Mouse (Mus musculus) right cerebral cortex, postnatal 10 days (tissue): ENCODE measurements at regions not wholly inside any gene's neighbourhood (a gene's known extent, or its start where the extent isn't known, plus 50 kb on each side); places are given as distances from the start of the nearest gene placed in this dataset.
"Not testable (repeated sequence)": the region's sequence is repeated elsewhere in the genome, so short reads cannot be mapped to it uniquely, and the experiment has no call there.

ENCODE experiments used
- DNase-seq, 2 experiments: peaks; one replicate each; pipeline ENCODE4 v3.0.0; 2021; ENCODE audit warnings: low spot score in 2 of 2

GRCm38 (mm10) chr8:96586129-96586528 lies 697.8 kb upstream of the Got2 start:
- DNase-seq = no peak

GRCm38 (mm10) chr8:96552512-96552911 lies 664.2 kb upstream of the Got2 start:
- no peak for DNase-seq

DNA sequence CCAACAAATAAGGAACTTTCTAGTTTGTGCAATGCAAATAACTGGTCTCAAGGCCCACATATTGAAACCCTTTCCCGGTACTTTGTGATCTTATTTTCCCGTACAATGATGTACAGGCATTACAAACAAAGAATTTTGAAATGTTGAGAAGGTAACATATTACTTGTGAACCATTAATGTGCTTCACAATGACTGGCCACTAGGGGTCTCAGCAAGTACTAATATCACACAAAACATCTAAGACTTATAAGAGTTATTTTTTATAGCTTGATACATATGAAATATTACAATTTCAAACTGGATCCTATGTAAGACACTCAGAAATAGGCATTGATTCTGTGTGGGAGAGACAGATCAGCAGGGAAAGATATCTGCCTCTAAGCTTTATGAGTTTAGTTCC lies 662.1 kb upstream of the Got2 start:
- DNase-seq = peak in 1 of 2 experiments; percentile 23

DNA sequence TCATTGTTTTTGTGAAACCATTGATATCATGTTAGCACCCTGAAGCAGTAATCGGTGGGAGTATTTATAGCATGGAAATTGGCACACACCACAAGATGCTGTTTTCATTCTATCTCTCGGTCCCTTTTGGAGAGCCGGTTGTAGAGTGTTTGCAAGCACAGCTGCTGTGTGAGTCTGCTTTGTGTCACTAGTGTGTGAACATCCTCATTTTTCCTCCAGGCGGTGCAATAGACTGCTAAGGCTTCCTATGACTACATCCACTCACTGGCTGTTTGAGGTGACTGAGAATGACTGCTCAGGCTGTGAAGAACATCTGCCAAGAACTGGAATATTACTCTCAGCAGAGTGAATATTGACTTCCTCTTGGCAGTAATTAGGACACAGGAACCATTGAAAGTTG lies 660.3 kb upstream of the Got2 start:
- DNase-seq = peak; percentile 34 to 48

DNA sequence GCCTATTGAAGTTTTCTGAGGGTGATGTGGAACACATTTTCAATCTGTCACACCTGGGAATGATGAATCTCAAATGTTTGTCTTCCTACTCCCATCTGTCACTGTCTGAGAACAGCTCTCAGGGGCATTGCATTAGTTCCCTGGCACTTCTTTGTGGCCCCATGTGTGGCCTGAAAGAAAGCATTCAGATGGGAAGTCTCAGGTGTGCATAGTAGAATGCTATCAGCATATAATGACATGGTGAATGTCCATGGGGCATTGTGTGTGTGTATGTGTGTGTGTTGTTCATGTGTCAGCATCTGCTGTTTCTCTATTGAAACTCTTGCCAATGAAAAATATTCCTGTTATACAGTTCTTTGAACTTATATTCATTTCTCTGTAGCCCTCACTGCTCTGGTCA lies 659.8 kb upstream of the Got2 start:
- DNase-seq = no peak

DNA sequence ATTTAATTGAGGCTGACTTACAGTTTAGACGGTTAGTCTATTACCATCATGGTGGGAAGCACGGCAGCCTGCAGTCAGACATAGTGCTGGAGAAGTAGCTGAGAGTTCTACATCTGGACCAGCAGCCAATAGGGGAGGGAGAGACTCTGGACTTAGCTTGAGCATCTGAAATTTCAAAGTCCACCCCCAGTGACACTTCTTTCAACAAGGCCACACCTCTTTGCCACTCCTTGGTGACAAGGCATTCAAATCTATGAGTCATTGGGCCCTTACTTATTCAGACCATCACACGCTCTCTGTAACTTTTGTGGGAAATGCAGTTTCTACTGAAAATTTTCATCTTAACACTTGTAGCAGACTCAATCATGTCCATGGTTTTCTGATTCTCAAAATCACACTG lies 653.9 kb upstream of the Got2 start:
- DNase-seq = no peak

DNA sequence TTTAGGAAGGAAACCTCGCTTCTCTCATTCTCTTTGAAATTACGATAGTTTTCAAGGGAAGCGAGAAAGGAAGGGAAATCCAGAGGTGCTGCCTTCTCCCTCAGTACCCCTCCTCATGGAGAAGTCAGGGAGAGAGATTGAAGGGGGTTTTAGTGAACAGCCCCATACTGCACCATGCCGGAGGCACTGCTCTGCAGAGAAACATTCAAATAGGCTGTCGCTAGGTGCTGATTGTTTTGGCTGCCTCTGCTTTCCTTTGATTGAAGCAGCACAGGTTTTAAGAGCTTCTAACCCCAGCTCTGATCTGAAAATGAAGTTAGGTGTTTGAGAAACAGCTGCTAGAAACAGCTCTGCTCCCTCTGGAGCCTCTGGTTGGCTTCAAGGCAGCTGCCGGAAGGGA lies 610.5 kb upstream of the Got2 start:
- DNase-seq = no peak

GRCm38 (mm10) chr8:96495406-96495805 lies 607.1 kb upstream of the Got2 start:
- no peak for DNase-seq

- peak in 1 of 2 experiments; percentile 20 for DNase-seq
These were observed 601.5 kb upstream of the Got2 start for GRCm38 (mm10) chr8:96489804-96490203.

DNA sequence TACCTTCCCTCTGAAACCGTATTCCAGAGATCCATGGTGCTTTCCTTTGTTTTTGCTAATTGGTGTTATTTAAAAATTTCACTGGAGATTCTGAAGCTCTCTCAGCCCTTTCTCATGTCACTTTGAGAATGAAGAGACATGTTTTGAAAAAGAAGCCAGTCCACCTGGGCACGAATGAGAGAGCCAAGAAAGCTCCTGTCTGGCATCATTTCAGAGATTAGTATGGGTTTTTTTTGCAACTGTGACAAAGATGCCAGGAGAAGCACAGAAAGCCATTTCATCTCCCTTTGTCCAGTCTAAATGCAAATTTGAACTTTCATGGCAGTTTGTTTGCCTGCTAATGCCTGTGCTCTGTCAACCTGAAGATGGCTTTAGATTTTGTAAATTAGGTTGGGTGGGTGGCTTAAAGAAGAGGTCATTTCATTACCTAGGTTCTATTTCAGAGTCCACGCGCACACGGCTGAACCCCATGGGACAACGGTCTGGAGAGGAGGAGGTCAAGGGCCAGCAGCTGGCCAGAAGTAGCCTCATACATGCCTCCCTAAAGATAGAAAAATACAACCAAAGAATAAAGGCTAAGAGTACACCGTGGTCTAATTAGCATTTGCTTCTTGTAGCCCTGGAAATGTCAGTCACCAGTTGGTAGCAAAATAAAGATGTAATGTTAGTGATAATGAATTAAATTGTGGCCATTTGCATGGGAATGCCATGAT lies 600.5 kb upstream of the Got2 start:
- no peak for DNase-seq

DNA sequence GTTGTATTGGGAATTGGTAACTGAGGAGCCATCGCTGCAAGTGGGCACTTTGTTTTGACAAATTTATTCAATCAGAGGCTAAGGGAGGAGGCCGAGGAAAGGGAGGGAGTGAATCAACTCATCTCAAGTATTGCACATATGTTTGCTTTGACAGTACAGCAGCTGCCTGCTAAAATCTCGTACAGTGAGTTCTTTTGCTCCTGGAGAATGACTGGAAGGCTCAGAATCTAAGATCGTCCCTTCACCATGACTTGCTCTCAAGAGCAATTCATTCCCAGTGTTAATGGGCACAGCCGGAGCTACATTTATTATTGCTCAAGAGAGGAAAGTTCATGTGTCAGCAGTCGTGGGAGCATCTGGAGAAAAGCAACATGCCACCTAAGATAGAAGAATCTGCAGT lies 567.6 kb upstream of the Got2 start:
- peak; percentile 24 to 47 for DNase-seq

DNA sequence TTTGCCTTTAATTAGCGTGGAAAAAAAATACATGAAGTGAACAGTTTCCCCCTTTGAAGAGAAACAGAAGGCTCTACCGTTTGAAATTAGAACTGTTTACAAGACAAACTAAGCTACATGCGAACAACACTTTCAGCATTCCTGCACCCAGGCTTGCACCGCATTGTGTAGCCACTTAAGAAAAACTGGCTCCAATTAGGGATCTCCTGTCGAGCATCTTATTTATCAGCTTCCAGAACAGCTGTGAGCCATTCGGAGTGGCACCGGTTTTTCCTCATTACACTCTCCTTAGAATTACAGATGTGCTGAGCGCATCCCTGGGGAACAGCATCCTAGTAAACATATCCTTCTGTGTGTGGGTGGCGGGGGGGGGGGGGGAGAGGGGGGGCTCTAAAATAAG lies 567.0 kb upstream of the Got2 start:
- DNase-seq = peak; percentile 26 to 44

- peak; percentile 27 to 29 for DNase-seq
These were observed 541.4 kb upstream of the Got2 start for GRCm38 (mm10) chr8:96429708-96430107.

GRCm38 (mm10) chr8:96426900-96427299 lies 538.6 kb upstream of the Got2 start:
- peak; percentile 22 to 25 for DNase-seq

- no peak for DNase-seq
These were observed 521.3 kb upstream of the Got2 start for GRCm38 (mm10) chr8:96409601-96410000.

- DNase-seq = no peak
These were observed 516.3 kb upstream of the Got2 start for GRCm38 (mm10) chr8:96404549-96405145.

DNA sequence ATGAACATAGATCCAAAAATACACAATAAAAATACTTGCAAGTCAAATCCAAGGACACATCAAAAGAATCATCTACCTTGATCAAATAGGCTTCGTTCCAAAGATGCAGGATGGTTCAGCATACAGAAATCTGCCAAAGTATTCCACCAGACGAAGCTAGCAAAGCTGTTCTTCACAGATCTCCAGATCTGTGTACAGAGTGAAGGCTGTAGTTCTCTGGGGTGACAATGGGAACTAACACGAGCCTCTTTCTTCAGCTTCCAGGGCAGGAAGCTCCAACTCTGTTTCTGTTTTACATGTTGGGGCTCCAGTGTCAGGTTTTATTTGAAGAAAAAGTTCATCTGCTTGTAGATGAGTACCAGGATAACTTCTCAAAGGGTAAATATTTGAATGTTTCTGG lies 515.3 kb upstream of the Got2 start:
- DNase-seq = no peak

GRCm38 (mm10) chr8:96399381-96399780 lies 511.0 kb upstream of the Got2 start:
- not testable (repeated sequence) for DNase-seq

GRCm38 (mm10) chr8:96393024-96393423 lies 504.7 kb upstream of the Got2 start:
- DNase-seq = peak; percentile 34 to 67

DNA sequence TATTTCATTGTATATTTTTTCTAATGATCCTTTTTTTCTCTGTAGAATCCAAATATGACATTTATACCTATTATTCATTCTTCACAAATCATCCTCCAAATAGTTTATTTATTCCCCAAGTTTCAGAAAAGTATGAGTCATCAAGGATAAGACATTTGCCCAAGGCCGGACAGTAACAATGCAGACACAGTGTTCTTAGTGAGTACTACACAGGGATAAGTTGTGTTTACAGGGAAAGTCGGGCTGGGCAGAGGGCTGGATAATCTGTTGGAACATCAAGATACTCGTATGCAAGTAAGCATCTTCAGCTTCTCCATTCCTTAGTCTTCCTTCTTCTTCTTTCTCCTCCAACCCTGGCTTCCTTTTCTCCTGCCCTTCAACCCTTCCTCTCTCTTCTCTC lies 500.9 kb upstream of the Got2 start:
- no peak for DNase-seq

GRCm38 (mm10) chr8:96370500-96370899 lies 482.2 kb upstream of the Got2 start:
- DNase-seq = no peak

DNA sequence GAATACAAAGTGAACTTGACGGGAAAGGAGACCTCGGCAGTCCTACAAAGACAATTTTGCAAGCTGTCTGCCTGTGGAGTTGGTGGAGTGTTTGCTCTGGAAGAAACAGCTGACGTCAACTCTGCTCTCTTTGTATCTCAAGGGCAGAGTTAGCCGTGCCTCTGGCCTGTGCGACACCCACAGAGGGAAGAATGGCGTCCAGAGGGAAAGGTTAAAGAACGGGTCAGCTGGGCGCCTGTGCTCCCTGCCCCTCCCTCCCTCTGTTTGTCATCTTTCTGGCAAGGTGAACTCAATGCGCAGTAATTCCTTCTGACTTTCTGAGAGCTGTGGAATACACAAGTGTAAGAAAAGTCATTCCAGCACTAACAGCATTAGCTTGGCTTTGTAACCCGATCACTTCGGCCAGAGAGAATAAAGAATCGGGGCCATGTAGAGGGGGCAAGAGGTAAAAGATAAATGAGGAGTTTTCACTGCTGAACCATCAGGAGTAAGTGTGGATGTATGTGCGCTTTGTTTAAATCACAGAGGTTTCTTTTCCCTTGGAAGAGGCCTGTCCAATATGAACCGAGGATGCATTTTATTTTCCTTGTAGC lies 474.6 kb upstream of the Got2 start:
- DNase-seq = no peak

- no peak for DNase-seq
These were observed 462.3 kb upstream of the Got2 start for GRCm38 (mm10) chr8:96350531-96351069.
